Mouse (Mus musculus) left cerebral cortex, adult 11 months (tissue): ENCODE data around the gene Agbl2.
"Not testable (repeated sequence)": the region's sequence is repeated elsewhere in the genome, so short reads cannot be mapped to it uniquely, and the experiment has no call there.

ENCODE experiments used
- DNase-seq: peaks from one replicate; pipeline ENCODE4 v3.0.0; 2022; ENCODE audit warnings: low spot score

Agbl2 gene

GRCm38 (mm10) chr2:90816144-90816543 lies 33.6 kb downstream of the Agbl2 start:
- DNase-seq = no peak

- peak; percentile 10 for DNase-seq
Measured at GRCm38 (mm10) chr2:90818710-90819109, 36.2 kb downstream of the Agbl2 start.

- no peak for DNase-seq
Measured at GRCm38 (mm10) chr2:90820894-90821293, 38.4 kb downstream of the Agbl2 start.

- no peak for DNase-seq
Measured at GRCm38 (mm10) chr2:90822978-90823377, 40.5 kb downstream of the Agbl2 start.

- no peak for DNase-seq
Measured at GRCm38 (mm10) chr2:90823781-90824180, 41.3 kb downstream of the Agbl2 start.

GRCm38 (mm10) chr2:90824528-90824927 lies 42.0 kb downstream of the Agbl2 start:
- DNase-seq = not testable (repeated sequence)

- DNase-seq = no peak
Measured at GRCm38 (mm10) chr2:90825515-90826172, 43.1 kb downstream of the Agbl2 start.

GRCm38 (mm10) chr2:90828739-90829138 lies 46.2 kb downstream of the Agbl2 start:
- DNase-seq = no peak

- no peak for DNase-seq
Measured at GRCm38 (mm10) chr2:90833502-90833901, 51.0 kb downstream of the Agbl2 start.

- no peak for DNase-seq
Measured at GRCm38 (mm10) chr2:90838621-90839020, 56.1 kb downstream of the Agbl2 start.

- DNase-seq = no peak
Measured at GRCm38 (mm10) chr2:90843666-90844065, 61.1 kb downstream of the Agbl2 start.

- DNase-seq = no peak
Measured at GRCm38 (mm10) chr2:90844262-90844661, 61.7 kb downstream of the Agbl2 start.

- no peak for DNase-seq
Measured at GRCm38 (mm10) chr2:90845234-90845633, 62.7 kb downstream of the Agbl2 start.

- no peak for DNase-seq
Measured at GRCm38 (mm10) chr2:90846171-90846570, 63.6 kb downstream of the Agbl2 start.

GRCm38 (mm10) chr2:90846597-90846954 lies 64.0 kb downstream of the Agbl2 start:
- DNase-seq = no peak

GRCm38 (mm10) chr2:90846955-90847680 lies 64.6 kb downstream of the Agbl2 start, which contains the start of gene Mtch2:
Mtch2 (plus strand) TSS chr2:90847155.
- DNase-seq = peak; percentile 96

- no peak for DNase-seq
Measured at GRCm38 (mm10) chr2:90847681-90848050, 65.1 kb downstream of the Agbl2 start.

- DNase-seq = no peak
Measured at GRCm38 (mm10) chr2:90848331-90848730, 65.8 kb downstream of the Agbl2 start.

- DNase-seq = no peak
Measured at GRCm38 (mm10) chr2:90850401-90850800, 67.9 kb downstream of the Agbl2 start.

- DNase-seq = no peak
Measured at GRCm38 (mm10) chr2:90861486-90861885, 79.0 kb downstream of the Agbl2 start.

- DNase-seq = no peak
Measured at GRCm38 (mm10) chr2:90864184-90864583, 81.7 kb downstream of the Agbl2 start.

- DNase-seq = peak; percentile 83
Measured at GRCm38 (mm10) chr2:90866524-90866923, 84.0 kb downstream of the Agbl2 start.

- DNase-seq = peak; percentile 74
Measured at GRCm38 (mm10) chr2:90870136-90870601, 87.6 kb downstream of the Agbl2 start.
